Mouse (Mus musculus) C2C12 (cell line): ENCODE data around the gene Gm10681. TPM values are rescaled to one million over a fixed set of nuclear protein-coding genes. Genes with fewer than 3 reads are reported as not detected.
"Not testable (repeated sequence)": the region's sequence is repeated elsewhere in the genome, so short reads cannot be mapped to it uniquely, and the experiment has no call there.

Experiments used
- H3K27me3 ChIP-seq: one replicate; pipeline ENCODE4 v1.6.1; 2011; ENCODE audit not compliant: control insufficient read depth, insufficient read depth, insufficient read length
- H3K36me3 ChIP-seq: one replicate; pipeline ENCODE4 v1.6.1; 2011; ENCODE audit not compliant: control insufficient read depth, insufficient read depth
- H3K4me3 ChIP-seq: one replicate; pipeline ENCODE4 v1.5.1; 2011; ENCODE audit warnings: mild to moderate bottlenecking, control low read depth; ENCODE audit not compliant: poor library complexity, insufficient read depth, severe bottlenecking
- H3K79me2 ChIP-seq: one replicate; pipeline ENCODE4 v1.6.1; 2011; ENCODE audit not compliant: control insufficient read depth, insufficient read depth
- H3K79me3 ChIP-seq: one replicate; pipeline ENCODE4 v1.6.1; 2011; ENCODE audit warnings: low read depth, control low read depth
- H3ac ChIP-seq: one replicate; pipeline ENCODE3; 2011; ENCODE audit warnings: low read depth; ENCODE audit not compliant: control insufficient read depth, insufficient read length
- polyA plus RNA-seq: library from polyadenylated mRNA; unstranded; fragments of >200 nt; fragmentation: generic; extraction: Trizol; gene quantifications from one replicate; pipeline ENCODE4 v1.2.1, GENCODE M21; 2012; ENCODE audit warnings: missing spikeins

The Gm10681 gene
- polyA plus RNA-seq, 1 experiment = not detected

GRCm38 (mm10) chr3:98550215-98550614, 38.4 kb downstream of the Gm10681 start:
- not testable (repeated sequence) for H3K4me3 ChIP-seq, H3K79me2 ChIP-seq, H3K79me3 ChIP-seq, H3K36me3 ChIP-seq, H3ac ChIP-seq, H3K27me3 ChIP-seq

GRCm38 (mm10) chr3:98548495-98548894, 40.1 kb downstream of the Gm10681 start:
- H3K27me3 ChIP-seq, H3K4me3 ChIP-seq, H3K79me2 ChIP-seq, H3K36me3 ChIP-seq, H3K79me3 ChIP-seq, H3ac ChIP-seq: not testable (repeated sequence)

- not testable (repeated sequence) for H3K36me3 ChIP-seq, H3K4me3 ChIP-seq, H3K79me3 ChIP-seq, H3K27me3 ChIP-seq, H3ac ChIP-seq, H3K79me2 ChIP-seq
Observed at GRCm38 (mm10) chr3:98547641-98548040, 41.0 kb downstream of the Gm10681 start.

GRCm38 (mm10) chr3:98524978-98525377, 63.6 kb downstream of the Gm10681 start:
- H3K79me3 ChIP-seq, H3K36me3 ChIP-seq, H3K79me2 ChIP-seq, H3K27me3 ChIP-seq, H3K4me3 ChIP-seq, H3ac ChIP-seq: not testable (repeated sequence)

- not testable (repeated sequence) for H3K4me3 ChIP-seq, H3K27me3 ChIP-seq, H3K36me3 ChIP-seq, H3K79me2 ChIP-seq, H3ac ChIP-seq, H3K79me3 ChIP-seq
Observed at GRCm38 (mm10) chr3:98524552-98524951, 64.1 kb downstream of the Gm10681 start.

- H3K4me3 ChIP-seq, H3K27me3 ChIP-seq, H3ac ChIP-seq, H3K36me3 ChIP-seq, H3K79me3 ChIP-seq, H3K79me2 ChIP-seq: not testable (repeated sequence)
Observed at GRCm38 (mm10) chr3:98522779-98523178, 65.8 kb downstream of the Gm10681 start.

- H3K79me2 ChIP-seq, H3K4me3 ChIP-seq, H3K27me3 ChIP-seq, H3K36me3 ChIP-seq, H3K79me3 ChIP-seq, H3ac ChIP-seq: not testable (repeated sequence)
Observed at GRCm38 (mm10) chr3:98510414-98510813, 78.2 kb downstream of the Gm10681 start, which contains the start of gene Hsd3b4. Gene Hsd3b4 (minus strand): TSS chr3:98510514.

- not testable (repeated sequence) for H3K79me3 ChIP-seq, H3K36me3 ChIP-seq, H3K79me2 ChIP-seq, H3K27me3 ChIP-seq, H3K4me3 ChIP-seq, H3ac ChIP-seq
Observed at GRCm38 (mm10) chr3:98507229-98507628, 81.4 kb downstream of the Gm10681 start.

Other genes starting within 250 kb of the Gm10681 start
- gene Phgdh, start 248.8 kb downstream of the Gm10681 start, polyA plus RNA-seq = 843 TPM
- gene Zfp697, start 206.3 kb downstream of the Gm10681 start, polyA plus RNA-seq = 7.5 TPM
- not detected for gene Gm4450, start 131.7 kb downstream of the Gm10681 start, polyA plus RNA-seq
- not detected for gene Hsd3b4, start 78.3 kb downstream of the Gm10681 start, polyA plus RNA-seq
- gene Hsd3b5, start 41.4 kb upstream of the Gm10681 start, polyA plus RNA-seq = not detected
- 0.01 TPM for gene Hsd3b2, start 135.7 kb upstream of the Gm10681 start, polyA plus RNA-seq
- not detected for gene Hsd3b3, start 174.3 kb upstream of the Gm10681 start, polyA plus RNA-seq
- not detected for gene Hsd3b6, start 225.6 kb upstream of the Gm10681 start, polyA plus RNA-seq